Mouse (Mus musculus): ENCODE results near the gene Piezo1.
A peak's percentile ranks its signal among the peaks of the same experiment; 100 is the strongest.

Piezo1 gene

GRCm38 (mm10) chr8:122483877-122484276 lies 67.3 kb downstream of the Piezo1 start:
- DNase-seq = peak; percentile 32

- no peak for DNase-seq
Measured at GRCm38 (mm10) chr8:122482448-122482847, 68.7 kb downstream of the Piezo1 start.

GRCm38 (mm10) chr8:122475580-122476320 lies 75.4 kb downstream of the Piezo1 start, which contains the start of the genes Rnf166 and Ctu2:
Gene Rnf166, minus strand, starts transcription at chr8:122476064.
Gene Ctu2, plus strand, starts transcription at chr8:122476143.
- peak; percentile 95 for DNase-seq

- peak; percentile 67 for DNase-seq
Measured at GRCm38 (mm10) chr8:122474951-122475560, 76.1 kb downstream of the Piezo1 start.

- peak; percentile 83 for DNase-seq
Measured at GRCm38 (mm10) chr8:122473911-122474421, 77.2 kb downstream of the Piezo1 start.

- peak; percentile 75 for DNase-seq
Measured at GRCm38 (mm10) chr8:122470691-122471090, 80.4 kb downstream of the Piezo1 start.

- DNase-seq = peak; percentile 90
Measured at GRCm38 (mm10) chr8:122469965-122470364, 81.2 kb downstream of the Piezo1 start.

- no peak for DNase-seq
Measured at GRCm38 (mm10) chr8:122469407-122469806, 81.7 kb downstream of the Piezo1 start.

- peak; percentile 69 for DNase-seq
Measured at GRCm38 (mm10) chr8:122467816-122468215, 83.3 kb downstream of the Piezo1 start.

- no peak for DNase-seq
Measured at GRCm38 (mm10) chr8:122464985-122465384, 86.1 kb downstream of the Piezo1 start.

GRCm38 (mm10) chr8:122463651-122464640 lies 87.2 kb downstream of the Piezo1 start:
- DNase-seq = peak; percentile 69

- no peak for DNase-seq
Measured at GRCm38 (mm10) chr8:122462510-122462909, 88.6 kb downstream of the Piezo1 start.

GRCm38 (mm10) chr8:122461473-122462148 lies 89.5 kb downstream of the Piezo1 start:
- no peak for DNase-seq

- peak; percentile 84 for DNase-seq
Measured at GRCm38 (mm10) chr8:122460524-122461472, 90.3 kb downstream of the Piezo1 start, which contains the start of gene Snai3. Gene Snai3, minus strand, starts transcription at chr8:122460733.

- peak; percentile 57 for DNase-seq
Measured at GRCm38 (mm10) chr8:122459990-122460389, 91.1 kb downstream of the Piezo1 start.

GRCm38 (mm10) chr8:122459218-122459900 lies 91.8 kb downstream of the Piezo1 start:
- peak; percentile 83 for DNase-seq

GRCm38 (mm10) chr8:122457171-122457570 lies 94.0 kb downstream of the Piezo1 start:
- no peak for DNase-seq

- DNase-seq = no peak
Measured at GRCm38 (mm10) chr8:122454409-122454808, 96.7 kb downstream of the Piezo1 start.

- no peak for DNase-seq
Measured at GRCm38 (mm10) chr8:122452154-122452553, 99.0 kb downstream of the Piezo1 start.

- DNase-seq = no peak
Measured at GRCm38 (mm10) chr8:122451161-122451703, 99.9 kb downstream of the Piezo1 start.

Data from thymus, postnatal 25 days (tissue).